Mouse (Mus musculus) myocyte (in vitro differentiated cells): ENCODE results near the gene Tsr3.

Experiments used
- CEBPB ChIP-seq: IDR thresholded peaks from 2 replicates; pipeline ENCODE4 v1.6.1; 2011; ENCODE audit warnings: mild to moderate bottlenecking, moderate library complexity; ENCODE audit not compliant: poor library complexity, insufficient read depth, severe bottlenecking
- E2F4 ChIP-seq: IDR thresholded peaks from one replicate; pipeline ENCODE4 v1.6.1; 2011; ENCODE audit warnings: mild to moderate bottlenecking, control low read depth, moderate library complexity; ENCODE audit not compliant: insufficient read depth
- MAX ChIP-seq: IDR thresholded peaks from one replicate; pipeline ENCODE4 v1.6.1; 2011; ENCODE audit warnings: low read depth, mild to moderate bottlenecking, control low read depth
- MYOD1 ChIP-seq, 3 experiments: IDR thresholded peaks; one replicate each; pipeline ENCODE4 v1.6.1; 2011; ENCODE audit warnings: control low read depth in 2 of 3, low read depth in 2 of 3, mild to moderate bottlenecking in 2 of 3, moderate library complexity in 1 of 3; ENCODE audit not compliant: insufficient read length in 2 of 3, control insufficient read depth in 1 of 3
- MYOG ChIP-seq, 3 experiments: IDR thresholded peaks; one replicate each; pipeline ENCODE4 v1.6.1; 2011; ENCODE audit warnings: control low read depth in 2 of 3, low read depth in 2 of 3, mild to moderate bottlenecking in 2 of 3; ENCODE audit not compliant: insufficient read length in 2 of 3, control insufficient read depth in 1 of 3, insufficient read depth in 1 of 3
- POLR2A ChIP-seq: IDR thresholded peaks from one replicate; pipeline ENCODE4 v1.6.1; 2011; ENCODE audit warnings: low read depth, mild to moderate bottlenecking, control low read depth, moderate library complexity; ENCODE audit not compliant: insufficient read length
- POLR2AphosphoS2 ChIP-seq: IDR thresholded peaks from one replicate; pipeline ENCODE4 v1.6.1; 2011; ENCODE audit warnings: low read depth, control low read depth; ENCODE audit not compliant: insufficient read length
- REST ChIP-seq: IDR thresholded peaks from one replicate; pipeline ENCODE4 v1.6.1; 2011; ENCODE audit warnings: mild to moderate bottlenecking, control low read depth, moderate library complexity; ENCODE audit not compliant: insufficient read depth, insufficient read length
- TCF12 ChIP-seq: IDR thresholded peaks from one replicate; pipeline ENCODE4 v1.6.1; 2011; ENCODE audit warnings: mild to moderate bottlenecking, control low read depth; ENCODE audit not compliant: poor library complexity, insufficient read depth, severe bottlenecking
- TCF3 ChIP-seq: IDR thresholded peaks from one replicate; pipeline ENCODE4 v1.6.1; 2011; ENCODE audit warnings: low read depth, control low read depth; ENCODE audit not compliant: insufficient read length
- USF1 ChIP-seq: IDR thresholded peaks from one replicate; pipeline ENCODE4 v1.6.1; 2011; ENCODE audit warnings: low read depth, mild to moderate bottlenecking, control low read depth, moderate library complexity

DNA sequence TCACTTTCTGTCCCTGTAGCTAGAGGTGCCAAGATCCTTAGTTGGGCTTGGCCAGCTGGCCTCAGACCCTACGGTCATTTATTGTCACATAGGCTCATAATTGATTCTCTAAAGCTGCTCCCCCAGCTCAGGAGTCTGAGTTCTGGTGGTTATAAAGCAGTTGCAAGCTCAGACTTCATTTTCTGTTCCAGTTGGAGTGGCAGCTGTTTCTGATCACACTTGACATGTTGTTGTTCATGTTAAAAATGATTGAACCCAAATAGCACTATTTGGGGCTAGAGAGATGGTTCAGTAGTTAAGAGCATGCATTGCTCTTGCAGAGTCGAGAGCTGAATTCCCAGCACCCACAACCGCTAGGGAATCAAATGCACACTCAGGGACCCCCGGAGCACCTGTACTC lies 30.0 kb upstream of the Tsr3 start:
- TF ChIP-seq E2F4 = no peak
- TF ChIP-seq POLR2A = no peak
- no peak for TF ChIP-seq POLR2AphosphoS2
- TF ChIP-seq MYOD1 (IDR thresholded peaks at IDR 0.05; ENCODE audit: control insufficient read depth in 1 of 3, insufficient read length in 2 of 3, low read depth in 2 of 3) = no peak
- no peak for TF ChIP-seq USF1
- no peak for TF ChIP-seq MAX
- TF ChIP-seq TCF3 = no peak
- TF ChIP-seq TCF12 = no peak
- TF ChIP-seq CEBPB = no peak
- TF ChIP-seq REST = no peak
- TF ChIP-seq MYOG (IDR thresholded peaks at IDR 0.05; ENCODE audit: control insufficient read depth in 1 of 3, insufficient read depth in 1 of 3, insufficient read length in 2 of 3, low read depth in 2 of 3) = no peak
